Mouse (Mus musculus) kidney, embryonic 16.5 days (tissue): ENCODE results near the gene Sspo. TPM values are rescaled to one million over a fixed set of nuclear protein-coding genes. Genes with fewer than 3 reads are reported as not detected.

Source experiments
- ATAC-seq: fragments of 200-750 bp; cut with Nextera tagmentation; 2 replicates; pipeline ENCODE4 v1.8.0; 2017; ENCODE audit warnings: moderate TSS enrichment; ENCODE audit not compliant: low FRiP score, low TSS enrichment
- H3K27ac ChIP-seq: fragments of 300-500 bp; sonication (generic); 2 replicates; pipeline ENCODE4 v1.5.1; 2014; ENCODE audit warnings: low read length
- H3K27me3 ChIP-seq: fragments of 300-500 bp; sonication (generic); 2 replicates; pipeline ENCODE4 v1.6.1; 2014; ENCODE audit warnings: low read length, control low read depth, mixed read lengths; ENCODE audit not compliant: insufficient read depth
- H3K36me3 ChIP-seq: fragments of 300-500 bp; sonication (generic); 2 replicates; pipeline ENCODE4 v1.6.1; 2014; ENCODE audit warnings: low read length, control low read depth, mixed read lengths; ENCODE audit not compliant: insufficient read depth
- H3K4me1 ChIP-seq: fragments of 300-500 bp; sonication (generic); 2 replicates; pipeline ENCODE4 v1.6.1; 2014; ENCODE audit warnings: low read length, control low read depth, mixed read lengths; ENCODE audit not compliant: insufficient read depth
- H3K4me2 ChIP-seq: fragments of 300-500 bp; sonication (generic); replicated peaks from 2 replicates; pipeline ENCODE4 v1.6.1; 2014; ENCODE audit warnings: low read depth, low read length
- H3K4me3 ChIP-seq: fragments of 300-500 bp; sonication (generic); 2 replicates; pipeline ENCODE4 v1.5.1; 2014; ENCODE audit warnings: mild to moderate bottlenecking, low read length
- H3K9ac ChIP-seq: fragments of 300-500 bp; sonication (generic); replicated peaks from 2 replicates; pipeline ENCODE4 v1.6.1; 2014; ENCODE audit warnings: low read length
- H3K9me3 ChIP-seq: fragments of 300-500 bp; sonication (generic); 2 replicates; pipeline ENCODE4 v1.6.1; 2016; ENCODE audit warnings: low read length, control low read depth
- WGBS: fragments of 180-500 bp; shearing (Covaris S2); extraction: QIAGEN DNeasy Blood & Tissue Kit; methylation state at CpG from one replicate; pipeline ENCODE4 v1.1.7; 2014; 5-methylcytosine and 5-hydroxymethylcytosine counted together
- microRNA-seq: library from miRNA; unstranded; fragments of <30 nt; microRNA quantifications from one replicate; pipeline ENCODE4, GENCODE M21; 2016
- polyA plus RNA-seq: library from polyadenylated mRNA; unstranded; fragments of >200 nt; fragmentation: Nextera tagmentation; extraction: Ambion mirVana; gene quantifications from 2 replicates; pipeline ENCODE4 v1.2.1, GENCODE M21; 2015

The Sspo gene
- polyA plus RNA-seq, 1 experiment from 2014 or later, result 0.97 TPM

DNA sequence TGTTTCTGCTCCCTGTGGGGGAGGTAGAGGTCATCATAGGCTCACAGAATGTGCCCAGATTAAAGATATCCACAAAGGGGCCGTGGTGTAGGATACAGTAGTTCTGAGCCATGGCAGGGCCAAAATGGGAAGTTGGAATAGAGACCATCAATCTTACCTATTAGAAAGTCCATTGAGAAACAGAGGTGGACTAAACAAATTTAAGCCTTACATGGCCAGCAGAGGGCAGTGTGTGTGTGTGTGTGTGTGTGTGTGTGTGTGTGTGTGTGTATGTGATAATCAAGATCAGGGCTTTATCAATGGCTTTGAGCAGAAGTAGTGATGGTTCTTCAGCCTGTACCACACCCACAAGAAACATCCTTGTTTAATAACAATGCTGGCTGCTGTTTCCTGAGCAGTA is 98.2 kb downstream of the Sspo start:
- ATAC-seq, result no peak
- H3K4me2 ChIP-seq, result no peak overlapping the region
- no peak overlapping the region for H3K4me3 ChIP-seq
- no peaks in the 10 kb centered on the region for H3K9me3 ChIP-seq
- H3K27me3 ChIP-seq, result no peaks in the 10 kb centered on the region
- no peak overlapping the region for H3K9ac ChIP-seq
- no peak overlapping the region for H3K27ac ChIP-seq
- WGBS, result 38% methylated on average over 1 of the region's 1 CpGs
- H3K4me1 ChIP-seq, result peaks cover 13% of the 10 kb centered on the region
- H3K36me3 ChIP-seq, result no peaks in the 10 kb centered on the region

DNA sequence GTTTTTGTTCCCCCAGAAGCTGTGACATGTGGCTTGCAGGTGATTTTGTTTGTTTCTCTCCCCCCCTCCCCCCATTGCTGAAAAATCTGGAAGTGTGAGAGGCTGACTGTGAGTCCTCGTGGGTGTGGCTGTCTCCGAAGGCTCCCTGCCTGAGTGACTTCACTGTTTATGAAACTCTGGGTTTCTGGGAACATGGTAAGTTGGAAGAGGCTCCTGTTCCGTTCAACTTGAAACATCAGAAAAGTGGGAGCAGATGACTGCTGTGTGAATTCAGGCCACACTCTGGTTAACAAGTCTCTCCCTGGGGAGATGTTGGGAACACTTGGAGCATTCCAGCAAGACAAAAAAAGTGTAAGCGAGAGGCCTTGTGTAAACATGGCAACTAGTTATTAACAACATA is 98.8 kb downstream of the Sspo start:
- Histone ChIP-seq H3K9ac (no peak overlapping the region), H3K27ac (no peak overlapping the region), H3K4me1 (peaks cover 8% of the 10 kb centered on the region), H3K27me3 (no peaks in the 10 kb centered on the region), H3K36me3 (no peaks in the 10 kb centered on the region), H3K4me2 (no peak overlapping the region), H3K9me3 (no peaks in the 10 kb centered on the region), H3K4me3 (no peak overlapping the region)
- 52% methylated on average over 4 of the region's 4 CpGs for WGBS
- no peak for ATAC-seq

DNA sequence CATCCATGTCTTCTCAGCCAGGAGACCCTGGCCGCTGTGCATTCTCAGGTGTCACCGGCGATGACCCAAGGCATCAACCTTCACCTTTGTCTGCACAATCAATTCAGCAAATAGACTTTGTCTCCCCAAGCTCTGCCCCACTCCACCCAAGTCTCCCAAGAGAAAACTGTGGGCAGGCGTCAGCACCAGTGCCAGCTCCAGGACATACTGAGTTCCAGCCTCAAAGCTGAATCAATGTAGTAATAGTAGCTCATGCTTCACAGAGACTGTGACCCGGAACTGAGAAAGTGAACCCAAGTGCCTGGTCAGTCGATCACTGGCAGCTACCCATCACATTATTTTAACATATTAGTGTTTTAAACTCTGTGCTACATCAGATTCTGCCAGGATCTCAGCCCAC is 100.3 kb downstream of the Sspo start:
- H3K9ac ChIP-seq, result no peak overlapping the region
- H3K27me3 ChIP-seq, result no peaks in the 10 kb centered on the region
- no peaks in the 10 kb centered on the region for H3K9me3 ChIP-seq
- H3K4me3 ChIP-seq, result no peak overlapping the region
- no peak overlapping the region for H3K4me2 ChIP-seq
- H3K27ac ChIP-seq, result no peak overlapping the region
- H3K36me3 ChIP-seq, result no peaks in the 10 kb centered on the region
- ATAC-seq, result no peak
- 76% methylated on average over 6 of the region's 6 CpGs for WGBS
- 0 out of 2 replicates have a peak, but pooled peaks cover 2% of the 10 kb centered on the region for H3K4me1 ChIP-seq

Small RNA genes within 50 kb of the gene (microRNA-seq; reads per million reads assigned to microRNA genes)
- not detected for gene Gm24325

Other genes with a start within 250 kb of the Sspo start
- 22.7 and 26.4 TPM in 2 replicates for gene Krba1, start 52.6 kb upstream of the Sspo start, polyA plus RNA-seq
- gene Zfp467, start 2.4 kb upstream of the Sspo start, polyA plus RNA-seq, result 32.0 and 33.9 TPM in 2 replicates
- 32.7 and 33.8 TPM in 2 replicates for gene Atp6v0e2, start 89.4 kb downstream of the Sspo start, polyA plus RNA-seq
- 14.3 and 14.5 TPM in 2 replicates for gene Lrrc61, start 106.6 kb downstream of the Sspo start, polyA plus RNA-seq
- gene Rarres2, start 124.6 kb downstream of the Sspo start, polyA plus RNA-seq, result 64.5 and 76.1 TPM in 2 replicates
- gene Gm45021, start 141.4 kb downstream of the Sspo start, polyA plus RNA-seq, result not detected in 2 replicates
- gene Repin1, start 145.7 kb downstream of the Sspo start, polyA plus RNA-seq, result 52.9 and 59.3 TPM in 2 replicates
- 0.69 TPM in 1 of 2 replicates, not detected in the other for gene Gm44965, start 145.7 kb downstream of the Sspo start, polyA plus RNA-seq
- gene Zfp775, start 153.8 kb downstream of the Sspo start, polyA plus RNA-seq, result 7.5 and 9.3 TPM in 2 replicates
- gene AI854703, start 178.5 kb downstream of the Sspo start, polyA plus RNA-seq, result 4.3 and 5.4 TPM in 2 replicates
- 3.5 TPM in 2 replicates for gene Gimap8, start 199.0 kb downstream of the Sspo start, polyA plus RNA-seq
- 12.7 and 14.8 TPM in 2 replicates for gene Gimap9, start 227.9 kb downstream of the Sspo start, polyA plus RNA-seq
- gene Gimap4, start 236.3 kb downstream of the Sspo start, polyA plus RNA-seq, result 84.6 and 86.0 TPM in 2 replicates